Mouse (Mus musculus) thymus, adult 2 months (tissue): Measurements from ENCODE around the gene F2rl1. TPM values are rescaled to one million over a fixed set of nuclear protein-coding genes. Genes with fewer than 3 reads are reported as not detected.

Source experiments
- DNase-seq: peaks from one replicate; pipeline ENCODE4 v3.0.0; 2021
- H3K27ac ChIP-seq: fragments of 200-500 bp; 2 replicates; pipeline ENCODE4 v1.5.1; 2012; ENCODE audit warnings: low read length, control low read depth; ENCODE audit not compliant: control insufficient read depth, insufficient read depth
- H3K27me3 ChIP-seq: fragments of 200-500 bp; 2 replicates; pipeline ENCODE4 v1.6.1; 2012; ENCODE audit warnings: mild to moderate bottlenecking, low read length, moderate library complexity, mixed read lengths; ENCODE audit not compliant: control insufficient read depth, insufficient read depth
- H3K36me3 ChIP-seq: fragments of 200-500 bp; 2 replicates; pipeline ENCODE4 v1.6.1; 2012; ENCODE audit warnings: mild to moderate bottlenecking, low read length, moderate library complexity; ENCODE audit not compliant: control insufficient read depth, insufficient read depth
- H3K4me1 ChIP-seq: fragments of 200-500 bp; replicated peaks from 2 replicates; pipeline ENCODE4 v1.6.1; 2012; ENCODE audit warnings: low read length; ENCODE audit not compliant: control insufficient read depth, insufficient read depth
- H3K4me3 ChIP-seq: fragments of 200-500 bp; 2 replicates; pipeline ENCODE4 v1.5.1; 2012; ENCODE audit warnings: mild to moderate bottlenecking, low read length, control low read depth, moderate library complexity; ENCODE audit not compliant: control insufficient read depth, insufficient read depth
- CTCF ChIP-seq: fragments of 200-500 bp; IDR thresholded peaks from 2 replicates; pipeline ENCODE4 v1.5.1; 2012; ENCODE audit warnings: mild to moderate bottlenecking, control low read depth, low read length, moderate library complexity, borderline replicate concordance; ENCODE audit not compliant: control insufficient read depth, poor library complexity, insufficient read depth; ENCODE audit errors: extremely low read depth
- POLR2A ChIP-seq: fragments of 200-500 bp; IDR thresholded peaks from 2 replicates; pipeline ENCODE4 v1.6.1; 2012; ENCODE audit warnings: mild to moderate bottlenecking, low read length, control low read depth, moderate library complexity; ENCODE audit not compliant: control insufficient read depth, poor library complexity, insufficient read depth; ENCODE audit errors: extremely low read depth
- WGBS: fragments of 180-500 bp; shearing (Covaris S2); methylation state at CpG from one replicate; pipeline ENCODE4 v1.1.7; 2018; 5-methylcytosine and 5-hydroxymethylcytosine counted together
- polyA plus RNA-seq: library from polyadenylated mRNA; depleted of rRNA; stranded (reverse); fragments of >200 nt; gene quantifications from 2 replicates; pipeline ENCODE4 v1.2.3, GENCODE M21; 2012

Gene F2rl1
- polyA plus RNA-seq, 1 experiment: 7.8 TPM

GRCm38 (mm10) chr13:95522176-95522575, 2.9 kb downstream of the F2rl1 start:
- peaks cover 6% of the 10 kb centered on the region; the same call in 1 of the 2 replicates for H3K27me3 ChIP-seq
- TF ChIP-seq POLR2A (no peak), CTCF (no peak)
- H3K4me1 ChIP-seq: peaks cover 12% of the 10 kb centered on the region
- WGBS: 92% methylated on average over 10 of the region's 10 CpGs
- no peak overlapping the region for H3K4me3 ChIP-seq
- H3K36me3 ChIP-seq: no peaks in the 10 kb centered on the region
- no peak for DNase-seq
- H3K27ac ChIP-seq: no peak overlapping the region

DNA sequence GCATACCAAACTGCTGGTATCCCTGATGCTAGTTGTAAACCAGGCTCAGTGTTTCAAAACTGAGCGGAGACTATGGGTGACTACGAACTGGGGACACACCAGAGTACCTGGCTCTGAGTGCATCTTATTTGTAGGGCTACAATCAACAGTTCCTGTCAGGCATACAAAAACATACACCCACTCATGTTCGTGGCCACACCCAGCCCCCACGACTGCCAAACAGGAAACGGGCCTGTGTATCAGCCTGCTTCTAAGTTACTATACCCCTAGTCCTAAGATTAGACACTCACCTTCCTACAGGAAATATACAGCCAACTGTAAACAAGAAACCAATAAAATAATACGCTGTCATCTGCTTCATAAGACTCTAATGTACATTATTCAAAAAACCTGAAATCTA, 4.0 kb downstream of the F2rl1 start:
- no peak for TF ChIP-seq CTCF
- TF ChIP-seq POLR2A: no peak
- 65% methylated on average over 6 of the region's 6 CpGs for WGBS
- H3K36me3 ChIP-seq: no peaks in the 10 kb centered on the region
- H3K27ac ChIP-seq: no peak overlapping the region
- no peak for DNase-seq
- peaks cover 12% of the 10 kb centered on the region for H3K4me1 ChIP-seq
- peaks cover 4% of the 10 kb centered on the region; the same call in 1 of the 2 replicates for H3K27me3 ChIP-seq
- no peak overlapping the region for H3K4me3 ChIP-seq

GRCm38 (mm10) chr13:95514756-95515155, 10.3 kb downstream of the F2rl1 start:
- Histone ChIP-seq H3K4me1 (no peaks in the 10 kb centered on the region), H3K27me3 (no peaks in the 10 kb centered on the region), H3K4me3 (no peak overlapping the region), H3K36me3 (no peaks in the 10 kb centered on the region), H3K27ac (no peak overlapping the region)
- no peak for DNase-seq
- no peak for TF ChIP-seq CTCF
- 84% methylated on average over 4 of the region's 4 CpGs for WGBS

GRCm38 (mm10) chr13:95510054-95510453, 15.0 kb downstream of the F2rl1 start:
- H3K4me3 ChIP-seq: no peak overlapping the region
- no peak for TF ChIP-seq POLR2A
- TF ChIP-seq CTCF: no peak
- DNase-seq: no peak
- WGBS: 98% methylated on average over 5 of the region's 5 CpGs
- H3K27ac ChIP-seq: no peak overlapping the region
- no peaks in the 10 kb centered on the region for H3K27me3 ChIP-seq
- no peaks in the 10 kb centered on the region for H3K36me3 ChIP-seq
- H3K4me1 ChIP-seq: no peaks in the 10 kb centered on the region

GRCm38 (mm10) chr13:95503279-95503917, 21.6 kb downstream of the F2rl1 start:
- TF ChIP-seq CTCF: no peak
- no peak for TF ChIP-seq POLR2A
- H3K27me3 ChIP-seq: no peaks in the 10 kb centered on the region
- no peaks in the 10 kb centered on the region for H3K36me3 ChIP-seq
- no peaks in the 10 kb centered on the region for H3K4me1 ChIP-seq
- H3K4me3 ChIP-seq: no peak overlapping the region
- WGBS: 83% methylated on average over 8 of the region's 8 CpGs
- H3K27ac ChIP-seq: no peak overlapping the region
- no peak for DNase-seq

GRCm38 (mm10) chr13:95496601-95497000, 28.4 kb downstream of the F2rl1 start:
- TF ChIP-seq POLR2A (no peak), CTCF (no peak)
- no peak for DNase-seq
- Histone ChIP-seq H3K27ac (no peak overlapping the region), H3K36me3 (no peaks in the 10 kb centered on the region), H3K4me1 (no peaks in the 10 kb centered on the region), H3K4me3 (no peak overlapping the region), H3K27me3 (no peaks in the 10 kb centered on the region)
- WGBS: 90% methylated on average over 3 of the region's 3 CpGs

GRCm38 (mm10) chr13:95494812-95495211, 30.2 kb downstream of the F2rl1 start:
- WGBS: 45% methylated on average over 8 of the region's 8 CpGs
- H3K27me3 ChIP-seq: no peaks in the 10 kb centered on the region
- H3K4me3 ChIP-seq: no peak overlapping the region
- no peak for TF ChIP-seq POLR2A
- TF ChIP-seq CTCF: no peak
- H3K36me3 ChIP-seq: no peaks in the 10 kb centered on the region
- no peak for DNase-seq
- no peak overlapping the region for H3K27ac ChIP-seq
- H3K4me1 ChIP-seq: no peaks in the 10 kb centered on the region
